Mouse (Mus musculus) activated CD4-positive, CD25-positive, alpha-beta regulatory T cell, adult 9 weeks (primary cell): ENCODE data around the gene Rexo4. TPM values are rescaled to one million over a fixed set of nuclear protein-coding genes. Genes with fewer than 3 reads are reported as not detected.

Experiments used
- polyA plus RNA-seq: library from polyadenylated mRNA; unstranded; fragments of 100-300 nt; shearing (Covaris generic); gene quantifications from one replicate; pipeline ENCODE4 v1.2.1, GENCODE M21; 2017

The Rexo4 gene
- 86.1 TPM for polyA plus RNA-seq

DNA sequence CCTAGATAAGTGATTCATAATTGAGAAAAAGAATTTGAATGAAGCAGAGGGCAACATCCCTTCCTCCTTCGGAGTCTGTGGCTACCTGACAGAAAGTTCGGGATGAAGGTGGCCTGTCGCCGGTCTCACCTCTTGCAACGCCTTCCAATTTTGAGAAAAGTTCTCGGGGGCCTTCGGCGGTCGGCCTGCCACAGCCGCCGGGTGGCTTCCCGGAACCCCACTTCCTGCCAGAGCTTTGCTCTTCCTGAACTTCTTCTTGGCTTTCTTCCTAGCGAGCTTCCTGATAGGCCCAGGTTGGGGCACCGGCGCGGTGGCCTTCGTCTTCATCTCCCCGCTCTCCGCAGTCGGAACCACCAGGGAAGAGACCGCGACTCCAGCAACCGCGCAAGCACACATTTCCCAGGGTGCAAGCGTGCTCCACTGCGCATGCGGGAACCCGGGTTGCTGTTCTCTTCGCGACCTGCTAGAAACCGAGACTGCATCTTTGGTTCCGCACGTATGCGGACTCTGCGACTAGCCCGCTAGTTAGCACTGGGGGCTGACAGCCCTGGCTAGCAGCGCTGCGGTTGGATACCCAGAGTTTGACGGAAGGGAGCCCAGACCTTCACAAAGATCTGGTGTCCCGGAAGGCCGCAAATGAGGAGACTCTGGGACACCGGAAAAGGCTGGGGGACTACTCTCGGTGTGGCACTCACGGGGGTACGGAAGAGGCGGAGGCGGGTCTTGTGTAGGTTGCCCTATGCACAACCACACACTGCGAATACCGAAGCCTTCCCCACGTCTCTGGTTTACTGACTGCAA is at the start of gene Rexo4:
Gene Rexo4, minus strand, starts transcription at position 464 of the 801 bp plus-strand sequence.

DNA sequence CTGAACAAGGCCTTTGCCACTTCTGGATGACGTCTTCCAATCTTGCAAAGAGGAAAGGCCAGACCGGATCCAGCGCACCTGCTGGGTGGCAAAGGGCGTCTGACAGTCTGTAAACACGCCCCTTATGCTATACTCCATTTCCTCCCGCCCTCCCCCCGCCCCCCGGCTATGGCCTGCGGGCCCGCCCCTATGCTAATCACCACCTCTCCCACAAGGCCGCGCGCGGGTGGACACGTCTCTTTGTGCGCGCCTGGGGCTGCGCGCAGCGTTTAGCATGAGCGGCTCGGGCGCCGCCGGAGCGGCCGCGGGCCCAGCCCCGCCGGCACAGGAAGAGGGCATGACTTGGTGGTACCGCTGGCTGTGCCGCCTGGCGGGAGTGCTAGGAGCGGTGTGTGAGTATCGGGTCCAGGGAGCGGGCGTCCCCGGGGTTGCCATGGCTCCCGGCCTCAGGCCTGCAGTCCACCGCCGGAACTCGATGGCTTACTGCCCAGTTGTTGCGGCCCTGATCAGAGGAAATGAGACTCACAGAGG is 45.6 kb upstream of the Rexo4 start, which contains the start of gene Cacfd1:
Gene Cacfd1, plus strand, starts transcription at position 213 of the 531 bp plus-strand sequence.

DNA sequence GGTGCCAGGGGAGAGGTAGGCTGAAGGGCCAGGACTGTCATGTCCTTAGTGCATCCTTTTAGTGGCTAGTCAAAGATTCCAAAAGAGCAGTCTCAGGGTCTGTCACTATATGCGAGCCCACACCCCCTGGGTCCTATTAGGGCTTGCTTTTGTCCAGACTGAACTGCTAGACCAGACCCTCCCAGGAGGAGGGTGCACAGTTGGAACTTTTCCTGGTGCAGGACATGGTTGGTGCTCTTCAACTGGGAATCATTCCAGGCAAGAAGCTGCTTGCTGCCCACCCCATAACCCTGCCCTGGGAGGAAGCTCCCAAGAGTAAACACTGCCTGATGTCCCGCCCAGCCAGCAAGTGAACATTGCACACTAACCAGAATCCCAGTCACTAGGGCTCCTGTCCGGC is 8.9 kb upstream of the Rexo4 start, which contains the start of gene Adamts13:
Gene Adamts13, plus strand, starts transcription at position 301 of the 400 bp plus-strand sequence.

DNA sequence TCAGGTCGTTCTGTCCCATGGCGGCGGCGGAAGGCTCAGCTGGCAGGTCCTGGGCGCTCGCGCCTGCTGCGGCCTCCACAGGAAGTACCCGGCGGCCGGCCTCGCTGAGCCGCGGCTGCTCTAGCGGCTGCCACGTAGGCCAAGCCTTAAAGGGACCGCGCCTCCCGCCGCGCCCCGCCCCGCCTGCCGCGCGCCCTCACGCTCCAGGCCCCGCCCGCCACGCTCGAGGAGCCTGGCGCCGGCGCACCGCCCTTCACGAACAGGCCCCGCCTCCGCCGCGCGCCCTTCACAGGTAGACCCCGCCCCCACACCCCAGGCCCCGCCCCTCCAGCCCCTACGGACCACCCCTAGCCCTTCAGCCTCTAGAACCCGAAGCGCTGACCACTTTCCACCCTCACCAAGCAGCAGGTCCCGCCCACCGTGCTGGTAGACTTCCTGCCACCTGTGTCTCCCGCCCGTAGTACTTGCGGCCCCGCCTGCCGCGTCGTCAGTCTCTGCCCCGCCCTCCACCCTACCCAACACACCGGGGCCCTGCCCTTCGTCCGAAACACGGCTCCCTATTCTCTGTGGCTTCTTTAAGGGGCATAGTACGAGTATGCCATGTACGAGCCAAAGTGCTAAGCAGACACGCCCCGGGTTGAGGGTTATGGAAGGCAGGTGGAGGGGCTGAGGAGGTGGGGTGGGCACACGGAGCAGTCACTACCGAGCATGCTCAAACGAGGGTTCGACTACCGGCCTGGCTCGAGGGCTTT is 30.7 kb downstream of the Rexo4 start, which contains the start of the genes Surf4 and Stkld1:
Gene Surf4, minus strand, starts transcription at position 625 of the 752 bp plus-strand sequence.
Gene Stkld1, plus strand, starts transcription at position 744 of the 752 bp plus-strand sequence.

DNA sequence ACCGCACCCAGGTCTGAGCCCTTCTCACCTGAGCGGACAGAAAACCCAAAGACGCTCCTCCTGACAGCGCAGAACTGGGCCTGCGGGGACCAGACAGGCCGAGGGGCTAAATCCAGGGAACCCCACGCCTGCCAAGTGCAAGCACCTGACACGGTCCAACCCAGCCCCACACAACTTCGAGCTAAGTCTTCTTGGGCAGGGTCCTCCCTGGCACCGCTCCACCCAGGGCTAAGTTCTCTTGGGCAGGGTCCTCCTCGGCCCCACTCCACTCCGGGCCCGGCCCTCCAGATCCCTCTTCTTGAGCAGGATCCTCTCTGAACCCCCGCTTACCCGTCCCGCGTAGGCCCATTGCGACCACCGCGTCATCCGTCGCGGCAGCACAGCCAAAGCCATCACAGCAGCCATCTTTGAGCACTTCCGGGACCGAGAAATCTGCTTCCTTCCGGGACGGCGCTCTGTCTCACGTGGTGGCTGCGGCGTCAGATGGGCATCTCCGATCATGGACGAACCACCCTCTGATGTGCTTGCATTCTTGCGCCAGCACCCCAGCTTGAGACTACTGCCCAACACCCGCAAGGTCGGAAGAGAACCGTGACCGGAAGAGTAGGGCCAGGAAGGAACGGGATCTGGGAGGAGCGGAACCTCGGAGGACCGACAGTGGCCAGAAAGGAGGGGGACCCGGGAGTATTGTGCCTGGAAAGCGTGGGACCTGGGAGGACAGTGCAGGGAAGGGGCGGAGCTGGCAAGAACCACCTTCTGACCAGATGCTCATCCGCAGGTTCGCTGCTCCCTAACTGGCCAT is 48.1 kb downstream of the Rexo4 start, which contains the start of the genes Surf2 and Surf1:
Gene Surf2, plus strand, starts transcription at position 441 of the 802 bp plus-strand sequence.
Gene Surf1, minus strand, starts transcription at position 604 of the 802 bp plus-strand sequence.

DNA sequence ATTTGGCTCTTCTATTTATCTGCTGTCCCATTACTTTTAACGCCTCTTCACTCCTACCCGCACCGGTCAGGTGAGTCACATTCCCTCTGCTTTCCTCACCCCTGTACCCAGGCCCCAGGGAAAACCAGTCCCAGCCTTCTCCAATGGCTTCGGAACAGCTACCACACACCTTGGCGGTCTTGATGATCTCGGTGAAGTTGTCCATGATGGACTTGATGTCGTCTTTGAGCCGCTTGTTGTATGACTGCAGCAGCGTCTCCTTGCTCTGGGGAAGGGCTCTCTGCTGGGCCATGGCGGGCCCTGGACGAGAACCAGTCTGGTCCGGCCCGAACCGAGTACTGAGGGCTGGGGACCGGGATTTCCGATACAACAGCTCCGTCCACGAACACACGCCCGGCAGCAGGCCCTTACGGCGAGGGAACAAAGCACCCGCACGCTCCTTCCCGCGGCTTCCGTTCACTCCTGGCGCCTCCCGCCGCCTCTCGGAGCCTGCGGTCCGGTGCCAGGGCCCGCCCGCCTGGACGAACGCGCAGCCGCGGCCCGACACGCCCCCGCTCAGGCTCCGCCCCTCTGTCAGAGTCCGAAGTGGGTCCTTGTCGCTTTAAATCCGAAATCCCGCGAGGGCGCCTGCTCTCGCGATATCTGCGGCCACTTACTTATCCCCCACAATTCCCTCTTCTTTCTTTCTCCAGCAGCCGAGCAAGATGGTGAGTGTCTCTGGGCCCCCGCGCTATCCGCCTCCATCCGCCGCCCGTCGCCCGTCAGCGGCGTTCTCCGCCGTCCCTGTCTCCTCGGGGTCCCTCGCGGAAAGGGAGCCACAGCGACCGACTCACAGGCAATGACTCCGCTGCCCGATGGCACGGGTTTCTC is 53.8 kb downstream of the Rexo4 start, which contains the start of the genes Med22 and Rpl7a:
Gene Med22, minus strand, starts transcription at position 554 of the 870 bp plus-strand sequence.
Gene Rpl7a, plus strand, starts transcription at position 641 of the 870 bp plus-strand sequence.

Other genes starting within 250 kb of the Rexo4 start
- gene Abo, start 99.4 kb downstream of the Rexo4 start, polyA plus RNA-seq, result not detected
- 49.4 TPM for gene Surf6, start 61.5 kb downstream of the Rexo4 start, polyA plus RNA-seq
- gene Med22, start 53.7 kb downstream of the Rexo4 start, polyA plus RNA-seq, result 35.2 TPM
- 331 TPM for gene Rpl7a, start 53.6 kb downstream of the Rexo4 start, polyA plus RNA-seq
- gene Surf2, start 48.0 kb downstream of the Rexo4 start, polyA plus RNA-seq, result 67.2 TPM
- gene Surf1, start 47.9 kb downstream of the Rexo4 start, polyA plus RNA-seq, result 126 TPM
- 175 TPM for gene Surf4, start 30.5 kb downstream of the Rexo4 start, polyA plus RNA-seq
- 0.59 TPM for gene Stkld1, start 30.3 kb downstream of the Rexo4 start, polyA plus RNA-seq
- not detected for gene Adamts13, start 9.0 kb upstream of the Rexo4 start, polyA plus RNA-seq
- gene Cacfd1, start 45.5 kb upstream of the Rexo4 start, polyA plus RNA-seq, result 27.9 TPM
- gene Slc2a6, start 63.6 kb upstream of the Rexo4 start, polyA plus RNA-seq, result 2.7 TPM
- gene Mymk, start 107.8 kb upstream of the Rexo4 start, polyA plus RNA-seq, result not detected
- 0.66 TPM for gene Adamtsl2, start 115.0 kb upstream of the Rexo4 start, polyA plus RNA-seq
- not detected for gene Fam163b, start 178.1 kb upstream of the Rexo4 start, polyA plus RNA-seq
- gene Dbh, start 200.8 kb upstream of the Rexo4 start, polyA plus RNA-seq, result not detected